Mouse (Mus musculus) A20 (cell line): ENCODE measurements around the gene Grk3.

Source experiments
- DNase-seq: peaks from one replicate; pipeline ENCODE4 v3.0.0-alpha.2; 2011; ENCODE audit warnings: low read depth, low spot score

Grk3 gene

GRCm38 (mm10) chr5:112872999-112873398, 142.6 kb downstream of the Grk3 start:
- no peak for DNase-seq

GRCm38 (mm10) chr5:112870729-112871128, 144.9 kb downstream of the Grk3 start:
- no peak for DNase-seq

GRCm38 (mm10) chr5:112868620-112869019, 147.0 kb downstream of the Grk3 start:
- DNase-seq = no peak

GRCm38 (mm10) chr5:112864719-112865367, 150.7 kb downstream of the Grk3 start:
- DNase-seq = no peak
